Mouse (Mus musculus) forebrain, embryonic 13.5 days (tissue): ENCODE results near the gene Gm21969. TPM values are rescaled to one million over a fixed set of nuclear protein-coding genes. Genes with fewer than 3 reads are reported as not detected.

Source experiments
- ATAC-seq: fragments of 200-750 bp; cut with Nextera tagmentation; 2 replicates; pipeline ENCODE4 v1.8.0; 2017
- H3K27ac ChIP-seq: fragments of 300-500 bp; sonication (generic); 2 replicates; pipeline ENCODE4 v1.5.1; 2015; ENCODE audit warnings: inconsistent platforms, mild to moderate bottlenecking, moderate library complexity
- H3K27me3 ChIP-seq: fragments of 300-500 bp; sonication (generic); 2 replicates; pipeline ENCODE4 v1.6.1; 2015; ENCODE audit warnings: mild to moderate bottlenecking, inconsistent platforms
- H3K36me3 ChIP-seq: fragments of 300-500 bp; sonication (generic); 2 replicates; pipeline ENCODE4 v1.6.1; 2015; ENCODE audit warnings: mild to moderate bottlenecking, inconsistent platforms; ENCODE audit not compliant: poor library complexity, severe bottlenecking
- H3K4me1 ChIP-seq: fragments of 300-500 bp; sonication (generic); 2 replicates; pipeline ENCODE4 v1.6.1; 2015; ENCODE audit warnings: inconsistent platforms
- H3K4me2 ChIP-seq: fragments of 300-500 bp; sonication (generic); 2 replicates; pipeline ENCODE4 v1.6.1; 2015; ENCODE audit warnings: inconsistent platforms, mild to moderate bottlenecking, moderate library complexity
- H3K4me3 ChIP-seq: fragments of 300-500 bp; sonication (generic); 2 replicates; pipeline ENCODE4 v1.5.1; 2015; ENCODE audit warnings: mild to moderate bottlenecking, inconsistent platforms
- H3K9ac ChIP-seq: fragments of 300-500 bp; sonication (generic); 2 replicates; pipeline ENCODE4 v1.6.1; 2015; ENCODE audit warnings: mild to moderate bottlenecking, inconsistent platforms
- H3K9me3 ChIP-seq: fragments of 300-500 bp; sonication (generic); replicated peaks from 2 replicates; pipeline ENCODE4 v1.6.1; 2016; ENCODE audit warnings: inconsistent platforms
- WGBS: fragments of 180-500 bp; shearing (Covaris S2); methylation state at CpG from one replicate; pipeline ENCODE4 v1.1.7; 2015; 5-methylcytosine and 5-hydroxymethylcytosine counted together
- polyA plus RNA-seq: library from polyadenylated mRNA; unstranded; fragments of >200 nt; fragmentation: Nextera tagmentation; extraction: Ambion mirVana; gene quantifications from 2 replicates; pipeline ENCODE4 v1.2.1, GENCODE M21; 2015

Gm21969 gene
- polyA plus RNA-seq, 1 experiment from 2014 or later: not detected

GRCm38 (mm10) chr4:139641829-139642425 lies 38.9 kb downstream of the Gm21969 start:
- 3% methylated on average over 30 of the region's 30 CpGs for WGBS
- Histone ChIP-seq H3K27me3 (peaks cover 30% of the 10 kb centered on the region), H3K4me1 (peaks cover 24% of the 10 kb centered on the region), H3K9ac (peak overlapping the region; percentile 52), H3K4me3 (peak overlapping the region; percentile 12), H3K9me3 (no peaks in the 10 kb centered on the region), H3K4me2 (peak overlapping the region; percentile 56), H3K27ac (no peak overlapping the region), H3K36me3 (peaks cover 20% of the 10 kb centered on the region)
- ATAC-seq: no peak

DNA sequence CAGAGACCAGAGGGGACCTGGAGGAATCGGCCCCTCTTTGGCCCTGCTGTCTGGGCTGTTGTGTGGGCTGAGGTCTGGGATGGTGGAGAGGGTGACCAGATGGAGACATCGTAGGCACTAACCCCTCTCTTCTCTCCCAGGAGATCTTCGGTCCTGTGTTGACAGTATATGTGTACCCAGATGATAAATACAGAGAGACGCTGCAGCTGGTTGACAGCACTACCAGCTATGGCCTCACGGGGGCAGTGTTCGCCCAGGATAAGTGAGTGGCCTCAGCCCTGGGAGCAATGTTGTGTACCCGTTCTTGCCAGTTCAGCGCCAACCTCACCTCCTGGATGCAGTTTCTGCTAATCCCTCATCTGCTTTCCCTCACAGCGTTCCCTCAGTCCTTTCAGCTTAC lies 41.0 kb downstream of the Gm21969 start:
- H3K36me3 ChIP-seq: peaks cover 25% of the 10 kb centered on the region
- H3K27ac ChIP-seq: no peak overlapping the region
- 16% methylated on average over 9 of the region's 9 CpGs for WGBS
- H3K9me3 ChIP-seq: no peaks in the 10 kb centered on the region
- H3K4me3 ChIP-seq: no peak overlapping the region
- H3K27me3 ChIP-seq: peaks cover 30% of the 10 kb centered on the region
- peaks cover 24% of the 10 kb centered on the region for H3K4me1 ChIP-seq
- ATAC-seq: peak; percentile 54
- H3K9ac ChIP-seq: no peak overlapping the region
- H3K4me2 ChIP-seq: no peak overlapping the region

GRCm38 (mm10) chr4:139646916-139647315 lies 43.9 kb downstream of the Gm21969 start:
- Histone ChIP-seq H3K36me3 (peaks cover 25% of the 10 kb centered on the region), H3K4me1 (peaks cover 8% of the 10 kb centered on the region), H3K4me3 (no peak overlapping the region), H3K4me2 (no peak overlapping the region), H3K9ac (no peak overlapping the region), H3K27me3 (peaks cover 18% of the 10 kb centered on the region), H3K9me3 (no peaks in the 10 kb centered on the region), H3K27ac (no peak overlapping the region)
- 86% methylated on average over 7 of the region's 7 CpGs for WGBS
- ATAC-seq: no peak

- 89% methylated on average over 15 of the region's 15 CpGs for WGBS
- no peak for ATAC-seq
- Histone ChIP-seq H3K36me3 (peaks cover 16% of the 10 kb centered on the region), H3K9ac (no peak overlapping the region), H3K27me3 (0 out of 2 replicates have a peak, but pooled peaks cover 7% of the 10 kb centered on the region), H3K27ac (no peak overlapping the region), H3K9me3 (no peaks in the 10 kb centered on the region), H3K4me2 (no peak overlapping the region), H3K4me1 (no peaks in the 10 kb centered on the region), H3K4me3 (no peak overlapping the region)
These were observed 47.2 kb downstream of the Gm21969 start for GRCm38 (mm10) chr4:139650086-139650743.

DNA sequence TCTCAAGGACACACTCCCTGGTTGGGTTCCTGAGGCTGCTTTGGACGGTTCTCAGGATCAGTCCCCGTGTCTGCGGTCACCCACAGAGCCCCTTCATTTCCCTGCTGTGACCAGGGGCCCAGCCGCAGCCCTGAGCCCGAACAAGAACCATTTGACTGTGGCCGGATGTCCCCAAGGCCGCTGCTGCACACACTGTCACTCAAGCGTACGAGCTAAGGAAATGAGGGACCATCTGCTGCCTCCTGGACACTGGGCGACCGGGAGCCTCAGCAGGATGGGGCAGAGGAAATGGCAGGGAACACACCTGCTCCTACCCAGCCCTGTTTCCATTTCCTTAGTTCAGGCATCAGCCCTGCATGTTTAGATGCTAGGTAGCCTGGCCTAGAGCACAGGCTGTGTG lies 47.9 kb downstream of the Gm21969 start:
- Histone ChIP-seq H3K27ac (no peak overlapping the region), H3K4me1 (no peaks in the 10 kb centered on the region), H3K27me3 (0 out of 2 replicates have a peak, but pooled peaks cover 7% of the 10 kb centered on the region), H3K36me3 (peaks cover 16% of the 10 kb centered on the region), H3K9ac (no peak overlapping the region), H3K9me3 (no peaks in the 10 kb centered on the region), H3K4me2 (no peak overlapping the region), H3K4me3 (no peak overlapping the region)
- ATAC-seq: no peak
- WGBS: 69% methylated on average over 11 of the region's 11 CpGs

DNA sequence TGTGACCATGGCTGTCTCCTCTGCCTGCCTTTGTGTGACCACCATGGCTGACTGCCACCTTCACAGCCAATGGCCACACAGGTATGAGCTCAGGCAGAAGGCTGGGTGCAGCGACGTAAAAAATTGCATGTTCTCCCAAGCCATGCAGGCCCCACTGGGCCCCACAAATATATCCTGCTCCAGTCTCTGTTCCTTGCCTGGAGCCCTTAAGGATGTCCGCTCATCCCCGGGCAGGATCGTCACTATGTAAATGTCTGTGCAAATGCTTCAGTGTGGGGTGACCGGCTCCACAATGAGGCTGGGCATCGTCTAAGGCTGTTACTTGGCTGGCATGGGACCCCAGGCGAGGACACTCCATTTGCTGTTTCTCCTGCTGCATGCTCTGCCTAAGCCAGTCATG lies 50.3 kb downstream of the Gm21969 start, which contains the start of gene Tas1r2:
Gene Tas1r2, plus strand, starts transcription at position 301 of the 400 bp plus-strand sequence.
- H3K27me3 ChIP-seq: 0 out of 2 replicates have a peak, but pooled peaks cover 7% of the 10 kb centered on the region
- H3K36me3 ChIP-seq: peaks cover 5% of the 10 kb centered on the region
- H3K27ac ChIP-seq: no peak within 1 kb of the TSS
- H3K4me1 ChIP-seq: no peaks in the 10 kb centered on the region
- no peak for ATAC-seq
- H3K4me3 ChIP-seq: no peak within 1 kb of the TSS
- H3K4me2 ChIP-seq: no peak within 1 kb of the TSS
- 83% methylated on average over 8 of the region's 8 CpGs for WGBS
- no peaks in the 10 kb centered on the region for H3K9me3 ChIP-seq
- H3K9ac ChIP-seq: no peak within 1 kb of the TSS

DNA sequence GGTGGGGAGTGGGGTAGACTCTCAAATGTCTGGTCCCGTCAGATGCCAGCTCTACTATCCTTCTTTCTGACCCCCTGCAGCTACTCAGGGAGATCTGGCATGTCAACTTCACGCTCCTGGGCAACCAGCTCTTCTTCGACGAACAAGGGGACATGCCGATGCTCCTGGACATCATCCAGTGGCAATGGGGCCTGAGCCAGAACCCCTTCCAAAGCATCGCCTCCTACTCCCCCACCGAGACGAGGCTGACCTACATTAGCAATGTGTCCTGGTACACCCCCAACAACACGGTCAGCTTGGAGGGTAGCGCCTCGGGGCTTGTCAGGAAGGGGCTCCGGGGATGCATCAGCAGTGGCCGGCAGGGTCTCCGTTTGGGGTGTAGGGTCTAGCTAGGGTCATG lies 58.9 kb downstream of the Gm21969 start:
- H3K27me3 ChIP-seq: 0 out of 2 replicates have a peak, but pooled peaks cover 13% of the 10 kb centered on the region
- peaks cover 11% of the 10 kb centered on the region; the same call in 1 of the 2 replicates for H3K9me3 ChIP-seq
- H3K4me3 ChIP-seq: no peak overlapping the region
- ATAC-seq: no peak
- H3K27ac ChIP-seq: no peak overlapping the region
- no peaks in the 10 kb centered on the region for H3K36me3 ChIP-seq
- no peaks in the 10 kb centered on the region for H3K4me1 ChIP-seq
- WGBS: 90% methylated on average over 14 of the region's 14 CpGs
- H3K4me2 ChIP-seq: no peak overlapping the region
- H3K9ac ChIP-seq: no peak overlapping the region

GRCm38 (mm10) chr4:139667632-139668031 lies 64.6 kb downstream of the Gm21969 start:
- H3K36me3 ChIP-seq: no peaks in the 10 kb centered on the region
- H3K27ac ChIP-seq: no peak overlapping the region
- H3K9ac ChIP-seq: no peak overlapping the region
- no peaks in the 10 kb centered on the region for H3K9me3 ChIP-seq
- no peak overlapping the region for H3K4me2 ChIP-seq
- 18% methylated on average over 6 of the region's 6 CpGs for WGBS
- peak; percentile 33; the same call in 1 of the 2 replicates for ATAC-seq
- H3K27me3 ChIP-seq: 0 out of 2 replicates have a peak, but pooled peaks cover 5% of the 10 kb centered on the region
- peaks cover 10% of the 10 kb centered on the region for H3K4me1 ChIP-seq
- no peak overlapping the region for H3K4me3 ChIP-seq

DNA sequence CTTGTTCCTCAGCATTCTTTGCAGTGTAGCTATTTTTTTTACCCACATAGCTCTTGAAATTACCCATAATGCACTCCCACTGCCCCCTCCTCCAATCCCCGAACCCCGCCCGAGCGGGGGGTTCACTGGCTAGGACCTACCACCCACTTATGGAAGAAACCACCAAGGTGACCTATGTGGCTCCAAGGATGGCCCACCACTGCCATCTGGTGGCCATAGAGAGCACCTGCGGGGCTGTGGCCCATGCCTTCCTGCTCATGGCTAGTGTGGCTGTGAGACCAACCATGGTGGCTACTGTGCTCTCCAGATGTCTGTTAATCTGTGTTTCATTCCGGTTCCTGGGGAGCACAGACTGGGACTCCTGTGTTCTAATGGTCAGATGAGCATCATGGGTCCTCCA lies 66.9 kb downstream of the Gm21969 start:
- peaks cover 10% of the 10 kb centered on the region for H3K4me1 ChIP-seq
- no peak overlapping the region for H3K4me2 ChIP-seq
- no peak overlapping the region for H3K9ac ChIP-seq
- ATAC-seq: no peak
- H3K27me3 ChIP-seq: no peaks in the 10 kb centered on the region
- no peaks in the 10 kb centered on the region for H3K9me3 ChIP-seq
- H3K36me3 ChIP-seq: no peaks in the 10 kb centered on the region
- no peak overlapping the region for H3K4me3 ChIP-seq
- WGBS: 30% methylated on average over 6 of the region's 6 CpGs
- H3K27ac ChIP-seq: no peak overlapping the region

DNA sequence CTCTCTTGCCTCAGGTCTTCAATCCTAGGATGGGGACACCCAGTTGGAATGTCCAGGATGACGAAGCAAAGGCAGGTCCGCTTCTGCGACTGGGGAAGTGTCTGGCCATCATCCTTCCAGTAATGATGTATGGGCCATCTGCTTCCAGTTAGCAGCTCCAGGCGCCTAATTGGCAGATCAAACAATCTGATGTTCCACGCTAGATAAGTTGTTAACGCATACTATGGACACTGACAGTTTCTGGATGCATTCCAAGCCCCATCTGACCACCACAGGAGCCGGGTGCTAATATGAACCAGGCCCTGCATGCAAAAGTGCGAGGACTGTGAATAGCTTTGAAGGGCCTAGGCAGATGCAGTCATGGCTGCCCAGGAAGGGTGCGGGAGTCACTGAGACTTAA lies 72.7 kb downstream of the Gm21969 start:
- ATAC-seq: no peak
- Histone ChIP-seq H3K27me3 (0 out of 2 replicates have a peak, but pooled peaks cover under 1% of the 10 kb centered on the region), H3K4me2 (no peak overlapping the region), H3K4me1 (peaks cover 4% of the 10 kb centered on the region; the same call in 1 of the 2 replicates), H3K27ac (no peak overlapping the region), H3K36me3 (no peaks in the 10 kb centered on the region), H3K9ac (no peak overlapping the region), H3K4me3 (no peak overlapping the region), H3K9me3 (peaks cover 7% of the 10 kb centered on the region)
- 68% methylated on average over 9 of the region's 9 CpGs for WGBS

- Histone ChIP-seq H3K27me3 (0 out of 2 replicates have a peak, but pooled peaks cover 3% of the 10 kb centered on the region), H3K9me3 (peaks cover 12% of the 10 kb centered on the region), H3K4me2 (no peak overlapping the region), H3K4me1 (no peaks in the 10 kb centered on the region), H3K27ac (no peak overlapping the region), H3K9ac (no peak overlapping the region), H3K36me3 (no peaks in the 10 kb centered on the region), H3K4me3 (no peak overlapping the region)
- 78% methylated on average over 22 of the region's 22 CpGs for WGBS
- no peak for ATAC-seq
These were observed 81.0 kb downstream of the Gm21969 start for GRCm38 (mm10) chr4:139683728-139684638.

DNA sequence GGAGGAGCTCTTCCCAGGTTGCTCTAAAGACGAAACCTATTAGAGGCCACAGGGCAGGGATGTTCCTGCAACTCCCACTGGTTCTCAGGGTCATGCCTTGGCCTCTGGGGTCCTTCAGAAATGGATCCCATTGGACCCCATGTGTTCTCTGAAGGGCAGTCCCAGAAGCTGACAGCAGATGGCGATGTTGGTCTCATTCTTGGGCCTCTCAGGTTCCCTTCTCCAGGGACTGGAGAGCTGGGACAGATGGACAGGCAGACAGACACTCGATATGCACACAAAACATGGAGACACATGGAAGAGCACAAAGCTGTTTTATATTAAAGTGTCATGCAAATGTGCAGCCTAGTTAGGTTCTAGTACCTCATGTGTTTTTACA lies 81.6 kb downstream of the Gm21969 start:
- no peak overlapping the region for H3K4me3 ChIP-seq
- H3K9ac ChIP-seq: no peak overlapping the region
- H3K9me3 ChIP-seq: peaks cover 9% of the 10 kb centered on the region
- 0 out of 2 replicates have a peak, but pooled peaks cover 3% of the 10 kb centered on the region for H3K27me3 ChIP-seq
- WGBS: 14% methylated on average over 3 of the region's 3 CpGs
- 0 out of 2 replicates have a peak, but pooled peaks cover 2% of the 10 kb centered on the region for H3K4me1 ChIP-seq
- no peak overlapping the region for H3K4me2 ChIP-seq
- peak; percentile 21; the same call in 1 of the 2 replicates for ATAC-seq
- H3K27ac ChIP-seq: no peak overlapping the region
- no peaks in the 10 kb centered on the region for H3K36me3 ChIP-seq
